Mouse (Mus musculus): ENCODE data around the gene Tmed10. TPM values are rescaled to one million over a fixed set of nuclear protein-coding genes. Genes with fewer than 3 reads are reported as not detected.

Gene Tmed10
- polyA plus RNA-seq, 1 experiment from 2014 or later = 275 TPM

GRCm38 (mm10) chr12:85303256-85303655 is 71.4 kb downstream of the Tmed10 start:
- H3K4me3 ChIP-seq = no peak overlapping the region

GRCm38 (mm10) chr12:85298835-85299180 is 75.8 kb downstream of the Tmed10 start:
- Histone ChIP-seq H3K27me3 (no peaks in the 10 kb centered on the region), H3K4me1 (0 out of 2 replicates have a peak, but pooled peaks cover 13% of the 10 kb centered on the region), H3K9ac (no peak overlapping the region), H3K36me3 (peaks cover 40% of the 10 kb centered on the region), H3K27ac (no peak overlapping the region), H3K4me2 (replicated peaks) (no peak overlapping the region), H3K4me3 (no peak overlapping the region), H3K9me3 (peaks cover 8% of the 10 kb centered on the region; the same call in 1 of the 2 replicates)
- 84% methylated on average over 1 of the region's 1 CpGs for WGBS
- no peak for ATAC-seq (ENCODE audit: insufficient number of reproducible peaks, insufficient read depth, low FRiP score, low TSS enrichment)

More at GRCm38 (mm10) chr12:85303256-85303655, 71.4 kb downstream of the Tmed10 start:
- Histone ChIP-seq H3K4me2 (replicated peaks) (no peak overlapping the region), H3K27me3 (no peaks in the 10 kb centered on the region), H3K9ac (no peak overlapping the region), H3K4me1 (no peaks in the 10 kb centered on the region; the same call in 1 of the 2 replicates), H3K36me3 (peaks cover 82% of the 10 kb centered on the region), H3K27ac (no peak overlapping the region), H3K9me3 (no peaks in the 10 kb centered on the region)
- WGBS = 63% methylated on average over 2 of the region's 2 CpGs
- no peak for ATAC-seq (ENCODE audit: insufficient number of reproducible peaks, insufficient read depth, low FRiP score, low TSS enrichment)

GRCm38 (mm10) chr12:85298127-85298834 is 76.4 kb downstream of the Tmed10 start:
- 76% methylated on average over 11 of the region's 11 CpGs for WGBS
- Histone ChIP-seq H3K27me3 (no peaks in the 10 kb centered on the region), H3K4me2 (replicated peaks) (no peak overlapping the region), H3K36me3 (peaks cover 35% of the 10 kb centered on the region), H3K9me3 (peaks cover 8% of the 10 kb centered on the region; the same call in 1 of the 2 replicates), H3K9ac (no peak overlapping the region), H3K27ac (no peak overlapping the region), H3K4me3 (no peak overlapping the region), H3K4me1 (0 out of 2 replicates have a peak, but pooled peaks cover 13% of the 10 kb centered on the region)
- no peak for ATAC-seq (ENCODE audit: insufficient number of reproducible peaks, insufficient read depth, low FRiP score, low TSS enrichment)

GRCm38 (mm10) chr12:85297345-85297997 is 77.2 kb downstream of the Tmed10 start:
- Histone ChIP-seq H3K27me3 (no peaks in the 10 kb centered on the region), H3K4me1 (0 out of 2 replicates have a peak, but pooled peaks cover 13% of the 10 kb centered on the region), H3K4me2 (replicated peaks) (no peak overlapping the region), H3K9ac (no peak overlapping the region), H3K4me3 (no peak overlapping the region), H3K36me3 (peaks cover 29% of the 10 kb centered on the region), H3K27ac (no peak overlapping the region), H3K9me3 (peaks cover 8% of the 10 kb centered on the region; the same call in 1 of the 2 replicates)
- ATAC-seq (ENCODE audit: insufficient number of reproducible peaks, insufficient read depth, low FRiP score, low TSS enrichment) = no peak
- WGBS = 68% methylated on average over 10 of the region's 10 CpGs

- peak overlapping the region; percentile 20; the same call in 1 of the 2 replicates for H3K27ac ChIP-seq
- H3K4me3 ChIP-seq = no peak overlapping the region
- H3K27me3 ChIP-seq = no peaks in the 10 kb centered on the region
- no peak overlapping the region for H3K4me2 ChIP-seq (replicated peaks)
- no peak for ATAC-seq (ENCODE audit: insufficient number of reproducible peaks, insufficient read depth, low FRiP score, low TSS enrichment)
- H3K4me1 ChIP-seq = 0 out of 2 replicates have a peak, but pooled peaks cover 13% of the 10 kb centered on the region
- H3K36me3 ChIP-seq = peaks cover 23% of the 10 kb centered on the region
- H3K9ac ChIP-seq = no peak overlapping the region
- H3K9me3 ChIP-seq = peaks cover 8% of the 10 kb centered on the region; the same call in 1 of the 2 replicates
- 70% methylated on average over 5 of the region's 5 CpGs for WGBS
Measured at GRCm38 (mm10) chr12:85296915-85297314, 77.7 kb downstream of the Tmed10 start.

DNA sequence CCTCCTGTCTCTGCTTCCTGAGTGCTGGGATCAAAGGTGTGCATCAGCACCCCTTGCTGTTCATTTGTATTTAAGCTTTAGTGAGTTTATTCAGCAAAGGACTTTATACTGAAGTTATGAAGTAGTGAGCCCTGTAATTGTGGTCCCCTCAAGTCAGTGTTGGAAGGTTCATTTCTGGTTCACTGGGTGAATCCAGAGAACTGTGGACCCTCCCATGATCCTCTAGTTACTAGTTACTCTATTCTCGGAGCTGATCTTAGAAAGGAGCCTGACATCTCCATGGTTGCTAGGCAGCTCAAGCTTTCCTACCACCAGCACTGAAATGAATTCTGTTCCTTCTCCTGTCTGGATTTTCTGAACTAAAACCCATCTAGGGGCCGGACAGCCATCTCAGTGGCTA is 79.1 kb downstream of the Tmed10 start:
- Histone ChIP-seq H3K27ac (no peak overlapping the region), H3K4me1 (0 out of 2 replicates have a peak, but pooled peaks cover 13% of the 10 kb centered on the region), H3K4me3 (no peak overlapping the region), H3K9ac (no peak overlapping the region), H3K27me3 (no peaks in the 10 kb centered on the region), H3K36me3 (peaks cover 9% of the 10 kb centered on the region), H3K9me3 (peaks cover 8% of the 10 kb centered on the region; the same call in 1 of the 2 replicates), H3K4me2 (replicated peaks) (no peak overlapping the region)
- ATAC-seq (ENCODE audit: insufficient number of reproducible peaks, insufficient read depth, low FRiP score, low TSS enrichment) = no peak
- WGBS = 87% methylated on average over 2 of the region's 2 CpGs

DNA sequence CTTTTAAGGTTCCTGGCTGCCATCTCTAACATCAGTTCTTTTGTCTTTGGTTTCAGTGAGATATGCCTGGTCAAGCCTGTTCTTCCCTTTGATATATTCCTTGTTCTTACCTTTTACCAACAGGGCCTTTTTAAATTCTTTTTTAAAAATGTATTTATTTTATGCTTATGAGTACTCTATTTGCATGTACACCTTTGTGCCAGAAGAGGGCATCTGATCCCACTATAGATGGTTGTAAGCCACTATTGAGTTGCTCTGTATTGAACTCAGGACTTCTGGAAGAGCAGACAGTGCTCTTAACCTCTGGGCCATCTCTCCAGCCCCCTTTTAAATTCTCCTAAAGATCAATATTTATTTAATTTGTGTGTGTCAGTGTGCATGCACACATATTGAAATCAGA is 81.7 kb downstream of the Tmed10 start:
- H3K4me1 ChIP-seq = peaks cover 19% of the 10 kb centered on the region
- ATAC-seq (ENCODE audit: insufficient number of reproducible peaks, insufficient read depth, low FRiP score, low TSS enrichment) = no peak
- H3K27me3 ChIP-seq = 0 out of 2 replicates have a peak, but pooled peaks cover 3% of the 10 kb centered on the region
- no peaks in the 10 kb centered on the region for H3K36me3 ChIP-seq
- H3K4me3 ChIP-seq = no peak overlapping the region
- no peak overlapping the region for H3K27ac ChIP-seq
- H3K9me3 ChIP-seq = peaks cover 8% of the 10 kb centered on the region; the same call in 1 of the 2 replicates
- no peak overlapping the region for H3K9ac ChIP-seq
- H3K4me2 ChIP-seq (replicated peaks) = no peak overlapping the region

DNA sequence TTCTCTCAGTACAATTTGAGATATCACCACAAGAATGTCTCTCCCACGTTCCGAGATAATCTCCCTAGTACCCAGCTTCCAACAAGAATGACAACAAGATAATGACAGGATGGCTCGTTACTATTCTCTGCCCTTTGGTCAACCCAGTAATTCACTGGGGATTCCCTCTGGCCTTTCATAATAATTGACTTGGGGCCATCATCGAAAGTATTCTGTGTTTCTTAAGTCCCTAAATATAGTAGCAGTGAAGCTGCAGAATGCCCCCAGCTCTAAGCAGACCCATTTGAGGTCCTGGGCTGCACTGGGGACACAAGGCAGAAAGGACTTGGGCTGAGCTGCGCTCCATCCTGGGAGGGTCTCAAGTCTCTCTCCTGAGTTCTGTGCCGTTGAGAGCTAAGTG is 82.4 kb downstream of the Tmed10 start:
- Histone ChIP-seq H3K36me3 (no peaks in the 10 kb centered on the region), H3K9ac (no peak overlapping the region), H3K4me3 (no peak overlapping the region), H3K4me2 (replicated peaks) (no peak overlapping the region), H3K27me3 (0 out of 2 replicates have a peak, but pooled peaks cover 3% of the 10 kb centered on the region), H3K4me1 (peaks cover 13% of the 10 kb centered on the region), H3K27ac (no peak overlapping the region), H3K9me3 (peaks cover 8% of the 10 kb centered on the region; the same call in 1 of the 2 replicates)
- WGBS = 69% methylated on average over 6 of the region's 6 CpGs
- no peak for ATAC-seq (ENCODE audit: insufficient number of reproducible peaks, insufficient read depth, low FRiP score, low TSS enrichment)

- peaks cover 8% of the 10 kb centered on the region; the same call in 1 of the 2 replicates for H3K9me3 ChIP-seq
- no peak overlapping the region for H3K4me3 ChIP-seq
- H3K27me3 ChIP-seq = 0 out of 2 replicates have a peak, but pooled peaks cover 3% of the 10 kb centered on the region
- no peak for ATAC-seq (ENCODE audit: insufficient number of reproducible peaks, insufficient read depth, low FRiP score, low TSS enrichment)
- no peaks in the 10 kb centered on the region for H3K36me3 ChIP-seq
- H3K4me1 ChIP-seq = peaks cover 8% of the 10 kb centered on the region
- no peak overlapping the region for H3K4me2 ChIP-seq (replicated peaks)
- no peak overlapping the region for H3K27ac ChIP-seq
- H3K9ac ChIP-seq = no peak overlapping the region
Measured at GRCm38 (mm10) chr12:85291541-85291940, 83.1 kb downstream of the Tmed10 start.

DNA sequence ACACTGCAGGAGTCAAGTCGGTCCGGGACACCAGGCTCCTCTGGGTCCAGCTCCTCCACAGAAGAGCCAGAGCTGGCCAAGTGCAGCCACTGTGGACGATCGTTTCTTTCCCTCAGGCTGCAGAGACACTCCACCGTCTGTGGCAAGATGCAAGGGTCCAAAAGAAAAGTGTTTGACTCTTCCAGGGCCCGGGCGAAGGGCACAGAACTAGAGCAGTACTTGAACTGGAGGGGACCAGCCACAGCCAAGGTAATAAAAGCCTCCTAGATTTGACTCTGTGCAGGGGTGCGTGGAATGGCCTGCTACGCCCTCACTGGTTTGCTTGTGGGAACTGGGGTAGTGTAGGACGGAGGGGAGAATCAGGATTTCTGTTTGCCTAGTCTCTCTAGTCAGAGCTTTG is 84.0 kb downstream of the Tmed10 start:
- no peaks in the 10 kb centered on the region for H3K36me3 ChIP-seq
- H3K4me3 ChIP-seq = no peak overlapping the region
- ATAC-seq (ENCODE audit: insufficient number of reproducible peaks, insufficient read depth, low FRiP score, low TSS enrichment) = no peak
- H3K27ac ChIP-seq = no peak overlapping the region
- peaks cover 8% of the 10 kb centered on the region; the same call in 1 of the 2 replicates for H3K9me3 ChIP-seq
- H3K4me1 ChIP-seq = peaks cover 6% of the 10 kb centered on the region
- WGBS = 80% methylated on average over 10 of the region's 10 CpGs
- no peak overlapping the region for H3K9ac ChIP-seq
- 0 out of 2 replicates have a peak, but pooled peaks cover 3% of the 10 kb centered on the region for H3K27me3 ChIP-seq
- no peak overlapping the region for H3K4me2 ChIP-seq (replicated peaks)

All from embryonic facial prominence, embryonic 12.5 days (tissue).